Mouse (Mus musculus) layer of hippocampus, adult 11-12 months (tissue): ENCODE data around the gene Mindy4.
"Not testable (repeated sequence)": the region's sequence is repeated elsewhere in the genome, so short reads cannot be mapped to it uniquely, and the experiment has no call there.

Experiments
- DNase-seq: peaks from one replicate; pipeline ENCODE4 v3.0.0; 2022; ENCODE audit warnings: low spot score

Mindy4 gene

DNA sequence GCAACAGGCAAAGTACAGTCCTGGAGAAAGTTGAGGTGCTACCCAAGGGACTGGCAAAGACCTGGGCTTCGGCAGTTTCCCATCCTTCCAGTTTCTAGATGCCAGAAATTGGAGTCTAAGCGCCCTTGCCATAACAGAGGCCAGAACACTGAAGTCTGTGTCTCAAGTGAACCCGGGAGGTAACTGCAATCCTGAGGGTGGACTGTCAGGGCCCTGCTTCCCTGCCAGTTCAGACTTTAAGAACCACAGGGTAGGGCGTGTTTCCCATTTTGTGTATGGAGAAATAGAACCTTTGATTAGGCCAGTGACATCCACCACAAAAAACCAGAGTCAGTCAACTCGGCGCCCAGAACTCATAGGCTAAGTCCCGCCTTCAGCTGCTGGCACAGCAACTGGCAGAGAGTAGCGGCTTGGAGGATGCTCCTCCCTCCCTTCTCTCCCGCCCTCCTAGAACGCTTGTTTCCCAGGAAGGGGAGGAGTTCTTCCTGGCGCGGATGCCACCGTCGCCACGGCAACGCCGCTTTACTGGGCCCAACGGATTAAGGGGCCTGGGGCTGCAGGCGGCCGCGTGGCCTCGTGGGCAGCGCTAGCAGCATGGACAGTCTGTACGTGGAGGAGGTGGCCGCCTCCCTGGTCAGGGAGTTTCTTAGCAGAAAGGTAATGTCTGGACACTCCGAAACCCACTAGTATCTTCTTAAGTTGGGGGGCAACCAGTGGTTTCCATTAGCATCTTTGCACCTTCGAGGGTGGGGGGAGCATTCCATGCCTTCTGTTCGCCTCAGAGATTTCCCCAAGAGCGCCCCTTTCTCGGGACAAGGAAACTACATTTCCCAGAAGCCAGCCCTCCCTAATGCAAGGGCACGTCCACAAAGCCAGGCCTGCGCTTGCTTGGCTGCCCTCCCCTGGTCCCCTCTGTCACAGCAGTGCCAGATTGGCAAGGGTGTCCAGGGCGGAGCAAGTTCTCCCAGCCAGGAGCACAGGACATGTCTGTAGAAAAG, at the start of gene Mindy4:
TSS of gene Mindy4 (plus strand) at position 471 of the 998 bp plus-strand sequence.
- peak; percentile 90 for DNase-seq

DNA sequence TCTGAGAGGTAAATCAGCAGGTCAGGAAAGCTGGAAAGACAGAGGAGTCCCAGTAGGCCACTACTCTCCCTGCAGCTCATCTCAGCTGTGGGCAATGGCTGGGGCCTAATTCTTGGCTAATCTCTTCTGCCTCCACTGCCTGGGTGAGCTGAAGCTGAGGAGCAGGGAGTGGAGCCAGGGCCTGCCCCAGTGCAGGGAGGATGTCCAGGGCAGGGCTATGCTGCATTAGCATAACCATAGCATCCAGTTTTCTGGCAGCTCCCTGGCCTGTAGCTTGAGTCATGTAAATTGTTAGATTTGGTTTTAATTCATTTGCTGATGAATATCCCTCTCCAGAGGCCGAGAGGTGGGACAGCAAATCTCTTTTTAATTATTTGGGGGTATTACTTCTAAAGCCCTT, 43.9 kb upstream of the Mindy4 start:
- no peak for DNase-seq

DNA sequence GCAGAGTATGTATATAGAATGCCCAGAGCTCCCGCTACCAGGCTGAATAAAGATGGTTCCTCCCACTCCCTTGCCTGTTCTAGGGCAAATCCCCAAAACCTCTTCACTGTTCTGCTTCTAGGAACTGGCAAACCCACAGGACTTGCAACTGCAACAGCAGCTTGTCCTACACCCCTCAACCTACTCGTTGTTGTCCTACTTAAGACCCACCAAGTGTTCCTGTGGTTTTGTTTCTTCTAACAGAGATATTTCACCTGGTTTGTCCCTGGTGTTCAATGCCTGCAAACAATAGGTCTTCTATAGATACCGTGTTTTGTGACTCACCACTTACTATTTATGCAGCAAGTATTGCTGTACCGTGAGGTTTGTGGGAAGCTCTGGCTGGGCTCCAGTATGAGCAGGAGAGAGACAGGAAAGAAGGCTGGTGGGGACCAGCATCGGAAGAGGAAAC, 41.8 kb upstream of the Mindy4 start:
- DNase-seq = peak; percentile 75

DNA sequence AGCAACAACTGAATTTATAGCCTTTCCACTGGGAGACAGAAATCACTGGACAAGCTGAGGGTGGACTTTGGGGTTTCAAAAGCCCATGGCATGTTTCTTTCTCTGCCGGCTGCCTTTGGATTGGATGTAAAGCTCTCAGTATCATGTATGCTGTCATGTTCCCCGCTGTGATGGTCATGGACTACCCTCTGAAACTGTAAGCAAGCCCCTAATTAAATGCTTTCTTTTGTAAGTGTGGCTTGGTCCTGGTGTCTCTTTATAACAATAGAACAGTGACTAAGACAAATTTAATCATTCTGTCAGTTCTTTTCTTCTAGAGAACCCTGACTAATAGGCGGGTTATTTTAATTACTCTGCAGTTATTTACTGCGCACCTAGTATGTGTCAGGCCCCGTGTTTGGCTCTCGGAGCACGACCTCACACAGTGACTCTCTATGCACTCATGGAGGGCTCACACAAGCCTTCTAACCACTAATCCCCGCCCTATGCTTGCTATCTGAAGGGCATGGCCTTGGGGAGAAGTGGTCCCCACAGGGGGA, 40.1 kb upstream of the Mindy4 start:
- DNase-seq = no peak

DNA sequence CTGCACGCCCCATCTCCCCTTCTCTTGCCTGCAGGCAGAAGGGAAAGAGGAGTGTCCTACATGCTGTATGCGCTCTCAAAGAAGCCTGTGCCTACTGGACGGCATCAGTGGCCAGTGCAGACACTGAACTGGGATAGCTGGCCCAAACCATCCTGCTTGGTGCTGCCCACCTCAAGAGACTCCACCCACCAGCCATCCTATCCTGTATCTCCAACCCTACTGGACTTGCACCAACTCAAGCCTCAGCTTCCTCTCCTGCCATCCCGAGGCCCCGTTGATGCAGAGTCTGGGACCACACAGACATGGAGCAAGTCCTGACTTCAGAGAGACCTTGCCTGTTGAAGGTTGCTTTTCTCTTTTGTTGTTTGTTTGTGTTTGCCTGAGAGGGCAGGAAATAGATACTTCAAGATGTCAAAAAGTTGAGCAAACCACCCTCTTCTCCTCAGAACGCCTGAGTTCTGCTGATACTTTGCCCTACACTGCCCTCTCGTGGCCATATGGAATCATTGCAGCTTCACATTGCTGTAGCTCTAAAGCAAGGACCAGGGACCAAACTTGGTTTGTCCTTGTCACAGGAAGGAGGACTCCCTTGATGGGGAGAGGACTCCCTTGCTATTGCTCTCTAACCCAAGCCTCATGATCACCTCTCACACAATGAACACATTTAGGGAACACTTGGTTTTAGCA, 36.3 kb upstream of the Mindy4 start:
- DNase-seq = peak; percentile 76

DNA sequence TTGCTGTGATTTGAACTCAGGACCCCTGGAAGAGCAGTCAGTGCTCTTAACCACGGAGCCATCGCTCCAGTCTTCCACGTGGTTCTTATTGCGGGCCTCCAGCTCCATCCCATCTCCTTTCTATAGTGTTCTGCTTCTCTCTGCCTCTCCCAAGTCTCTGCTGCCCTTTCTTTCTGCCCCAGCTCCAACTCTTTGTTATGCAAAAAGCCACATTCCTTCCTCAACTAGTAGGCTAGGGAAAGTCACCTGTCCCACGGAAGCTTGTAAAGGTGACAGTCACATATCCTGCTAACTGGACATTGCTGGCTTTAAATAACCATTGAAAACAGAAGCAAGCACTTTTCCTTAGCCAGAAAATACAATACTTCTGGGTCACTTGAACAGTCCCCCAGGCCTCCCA, 33.4 kb upstream of the Mindy4 start:
- DNase-seq = no peak

DNA sequence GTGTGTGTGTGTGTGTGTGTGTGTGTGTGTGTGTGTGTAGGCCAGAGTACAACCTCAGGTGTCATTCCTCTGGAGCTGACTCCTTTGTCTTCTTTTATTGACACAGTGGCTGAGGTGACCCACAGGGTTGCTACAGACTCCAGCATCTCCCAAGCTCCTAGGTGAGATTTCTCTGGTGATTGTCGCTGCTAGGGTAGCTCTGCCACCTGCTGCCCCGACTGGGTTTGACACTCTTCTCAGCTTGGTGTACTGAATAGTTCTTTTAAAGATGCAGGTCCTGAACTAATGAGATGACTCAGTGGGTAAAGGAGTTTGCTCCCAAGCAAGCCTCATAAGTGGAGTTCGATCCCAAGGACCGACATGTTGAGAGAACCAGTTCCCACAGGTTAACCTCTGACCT, 31.5 kb upstream of the Mindy4 start:
- no peak for DNase-seq

DNA sequence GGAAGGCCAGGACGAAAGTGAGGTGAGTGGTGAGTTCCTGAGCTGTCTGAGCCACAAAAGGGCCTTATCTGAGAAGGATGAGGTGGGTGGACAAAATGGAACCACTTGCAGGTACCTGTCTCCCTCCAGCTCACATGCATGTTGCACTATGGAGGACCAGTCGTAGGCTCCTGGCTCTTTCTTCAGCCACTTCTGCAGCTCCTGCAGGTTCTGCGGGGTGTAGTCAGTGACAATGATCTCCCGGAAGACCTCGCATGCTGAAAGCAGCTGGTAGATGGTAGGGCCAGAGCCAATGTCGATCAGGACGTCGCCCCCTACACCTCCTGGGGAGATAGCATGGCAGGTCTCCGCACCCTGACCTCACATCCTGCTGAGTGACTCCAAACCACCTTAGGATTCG, 30.0 kb upstream of the Mindy4 start:
- no peak for DNase-seq

DNA sequence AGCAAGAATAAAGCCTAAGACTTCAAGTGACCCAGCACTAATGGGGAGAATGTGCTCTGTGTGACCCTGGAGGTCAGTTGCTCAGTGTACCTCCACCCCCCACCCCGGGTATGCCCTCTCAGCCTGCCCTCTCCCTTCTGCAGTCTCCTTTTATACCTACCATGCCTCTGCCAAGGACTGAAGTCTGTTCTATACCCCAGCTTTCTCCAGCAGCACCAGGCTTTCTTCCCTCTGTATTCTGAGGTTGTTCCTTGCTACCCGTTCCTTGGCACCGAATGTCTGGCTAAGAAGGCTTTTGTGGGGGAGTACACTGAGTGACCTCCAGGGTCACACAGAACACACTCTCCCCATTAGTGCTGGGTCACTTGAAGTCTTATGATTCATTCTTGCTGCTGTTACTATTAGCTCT, 29.2 kb upstream of the Mindy4 start:
- DNase-seq = no peak

DNA sequence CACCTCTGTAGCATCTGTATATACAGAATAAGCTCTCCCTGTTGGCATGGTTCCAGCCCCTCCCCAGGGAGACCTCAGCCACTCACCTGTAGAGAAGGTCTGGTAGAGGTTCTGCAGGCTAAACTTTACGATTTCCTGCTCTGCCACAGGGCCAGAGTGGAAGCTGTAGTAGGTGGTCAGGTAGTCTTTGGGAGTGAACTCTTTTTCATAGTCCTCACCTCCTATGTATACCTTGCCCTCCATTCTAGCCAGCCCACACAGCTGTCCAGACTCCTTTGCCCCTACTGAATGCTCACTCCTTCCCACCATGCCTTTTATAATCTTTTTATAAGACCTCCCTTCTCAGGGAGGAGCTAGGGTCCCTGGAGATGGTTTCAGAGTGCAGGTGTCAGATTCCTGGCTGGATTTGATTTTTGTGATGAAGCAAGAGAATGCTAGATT, 28.4 kb upstream of the Mindy4 start, which contains the start of gene Inmt:
TSS of gene Inmt (minus strand) at position 303 of the 441 bp plus-strand sequence.
- no peak for DNase-seq

DNA sequence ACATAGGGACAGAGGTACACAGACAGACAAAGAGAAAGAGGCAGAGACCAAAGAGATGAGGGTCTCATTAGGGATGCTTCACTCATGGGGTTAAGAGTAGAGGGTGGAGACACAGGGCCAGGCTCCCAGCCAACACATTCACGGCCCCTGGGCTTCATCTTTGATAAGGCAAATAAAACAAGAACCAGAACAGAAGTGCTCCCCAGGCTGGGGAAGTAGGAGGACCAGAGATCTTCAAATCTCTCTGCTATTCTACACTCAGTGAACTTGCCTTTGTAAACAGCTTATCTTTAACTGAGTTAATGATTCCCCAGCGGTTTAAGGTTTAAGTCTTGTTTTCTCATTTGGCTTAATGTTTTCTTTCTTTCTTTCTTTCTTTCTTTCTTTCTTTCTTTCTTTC, 27.7 kb upstream of the Mindy4 start:
- no peak for DNase-seq

DNA sequence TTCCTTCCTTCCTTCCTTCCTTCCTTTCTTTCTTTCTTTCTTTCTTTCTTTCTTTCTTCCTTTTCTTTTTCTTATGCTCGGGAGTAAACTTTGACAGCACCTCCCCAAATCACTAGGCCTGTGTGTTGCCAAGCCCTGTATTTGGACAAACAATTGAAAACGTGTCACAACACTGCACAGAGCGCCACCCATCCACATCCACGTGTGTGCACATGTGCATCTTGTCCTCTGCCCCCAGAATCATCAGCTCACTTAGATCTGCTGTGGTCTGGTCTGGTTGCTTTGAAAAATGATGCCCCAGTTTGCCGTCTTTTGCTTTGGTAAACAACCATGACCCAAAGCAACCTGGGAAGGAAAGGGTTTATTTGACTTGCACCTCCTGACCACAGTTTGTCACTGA, 27.3 kb upstream of the Mindy4 start:
- no peak for DNase-seq

DNA sequence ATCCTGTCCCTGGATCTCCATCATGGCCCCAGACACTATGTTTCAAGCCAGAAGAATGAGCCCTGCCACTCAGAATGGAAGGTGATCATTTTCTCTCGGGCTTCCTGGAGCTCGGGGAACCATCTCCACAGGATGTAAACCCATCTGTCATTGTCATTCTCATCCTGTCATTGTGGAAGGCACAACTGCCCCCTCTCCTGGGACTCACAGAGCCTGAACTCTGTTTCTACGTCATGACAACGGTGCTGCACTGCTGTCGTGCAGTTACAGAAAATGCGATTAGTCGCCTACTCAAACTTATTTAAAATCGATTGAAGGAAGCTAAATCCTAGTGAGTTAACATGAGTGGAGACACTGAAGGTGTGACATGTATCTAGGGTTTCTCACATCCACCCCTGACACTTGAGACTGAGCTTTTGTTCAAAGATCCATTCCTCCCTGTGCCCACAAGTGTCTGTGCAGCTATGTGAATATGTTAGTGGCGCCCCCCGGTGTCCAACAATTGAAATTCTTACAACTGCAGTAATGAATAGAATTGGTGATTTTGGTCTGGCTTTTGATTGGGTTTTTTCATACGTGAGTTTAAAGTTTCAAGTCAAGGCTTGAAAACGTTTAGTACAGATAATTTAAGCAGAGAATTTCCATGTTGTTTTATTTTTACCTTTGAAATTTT, 26.0 kb upstream of the Mindy4 start:
- DNase-seq = peak; percentile 28

DNA sequence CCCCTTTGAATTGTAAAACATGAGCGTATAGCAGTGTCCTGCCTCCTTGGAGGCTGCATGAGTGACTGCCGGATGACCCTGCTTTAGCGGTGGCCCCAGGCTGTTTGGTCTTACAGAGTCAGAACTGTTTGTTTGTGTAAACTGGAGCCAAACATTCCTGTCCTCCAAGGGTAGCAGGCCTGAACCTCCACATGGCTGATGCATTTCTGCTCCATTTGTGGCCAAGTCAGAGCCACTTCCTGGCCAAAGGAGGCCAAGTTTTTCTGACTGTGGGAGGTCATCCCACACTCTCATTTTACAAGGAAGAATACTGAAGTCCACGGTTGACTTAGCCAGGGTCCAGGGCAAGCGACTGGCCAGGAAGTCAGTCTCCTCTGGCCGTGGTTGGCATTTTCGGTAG, 23.6 kb upstream of the Mindy4 start:
- DNase-seq = no peak

DNA sequence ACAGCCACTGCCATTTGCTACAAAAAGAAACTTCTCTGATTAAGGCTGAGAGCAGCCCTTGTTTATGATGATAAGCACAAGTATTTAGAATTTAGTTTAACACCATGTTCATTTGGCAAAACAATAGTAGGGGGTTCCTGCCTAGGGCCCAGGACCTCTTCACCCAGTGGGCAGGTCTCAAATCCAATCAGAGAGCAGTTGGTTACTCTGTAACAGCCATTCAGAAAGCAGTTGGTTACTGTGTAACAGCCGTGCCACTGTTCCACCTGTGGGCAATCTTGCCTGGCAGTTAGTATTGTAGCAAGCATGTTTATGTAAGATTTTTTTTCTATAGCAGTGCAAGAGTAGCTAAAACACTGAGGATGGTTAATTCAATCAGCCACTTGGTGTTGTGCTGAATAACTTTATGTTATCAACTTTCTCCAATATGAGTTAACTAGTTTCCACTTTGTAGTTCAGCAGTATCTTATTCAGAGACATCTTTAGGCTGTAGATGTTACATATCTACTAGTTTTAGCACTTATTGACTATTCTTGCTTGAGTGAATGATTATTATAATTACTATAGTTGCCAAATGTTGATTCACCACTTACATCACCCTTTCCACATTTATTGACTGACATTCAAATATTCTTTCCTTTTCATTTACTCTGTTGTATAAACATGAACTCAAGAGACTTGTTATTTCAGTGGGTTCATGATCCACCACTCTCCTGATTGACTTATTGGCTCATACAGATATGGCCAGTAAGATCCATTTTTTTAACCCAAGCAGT, 20.3 kb upstream of the Mindy4 start:
- no peak for DNase-seq

DNA sequence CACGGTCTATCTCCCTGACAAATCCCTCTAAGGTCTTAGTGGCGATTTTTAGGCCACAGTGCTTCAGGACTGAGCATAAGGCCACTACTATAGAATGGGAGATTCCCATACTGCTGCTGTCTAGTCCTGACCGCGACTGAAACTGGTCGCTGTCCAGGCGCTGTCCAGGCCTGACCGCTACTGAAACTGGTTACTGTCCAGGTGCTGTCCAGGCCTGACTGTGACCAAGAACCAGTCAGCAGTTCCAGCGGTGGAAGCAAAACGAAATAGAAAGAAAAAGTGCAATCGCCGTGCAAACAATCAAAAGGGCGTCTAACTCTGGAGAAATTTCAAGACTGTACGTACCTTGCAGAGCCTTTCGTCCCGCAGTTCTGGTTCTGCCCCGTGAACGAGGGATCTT, 15.4 kb upstream of the Mindy4 start:
- not testable (repeated sequence) for DNase-seq

DNA sequence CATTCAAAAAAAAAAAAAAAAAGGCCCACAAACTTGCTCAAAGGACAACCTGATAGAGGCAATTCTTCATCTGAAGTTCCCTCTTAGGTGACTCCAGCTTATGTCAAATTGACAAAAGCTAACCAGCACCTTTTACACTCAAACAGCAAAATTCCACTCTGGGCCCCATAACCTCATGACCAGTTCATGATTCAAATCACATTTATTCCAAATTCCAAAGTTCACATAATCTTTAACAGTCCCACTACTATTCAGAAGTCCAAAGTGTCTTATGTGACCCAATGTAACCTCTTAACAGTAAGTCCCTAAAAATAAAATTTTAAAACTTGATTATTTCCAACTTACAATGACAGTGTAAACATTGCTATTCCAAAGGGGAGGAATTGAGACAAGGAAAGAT, 13.8 kb upstream of the Mindy4 start:
- DNase-seq = no peak

DNA sequence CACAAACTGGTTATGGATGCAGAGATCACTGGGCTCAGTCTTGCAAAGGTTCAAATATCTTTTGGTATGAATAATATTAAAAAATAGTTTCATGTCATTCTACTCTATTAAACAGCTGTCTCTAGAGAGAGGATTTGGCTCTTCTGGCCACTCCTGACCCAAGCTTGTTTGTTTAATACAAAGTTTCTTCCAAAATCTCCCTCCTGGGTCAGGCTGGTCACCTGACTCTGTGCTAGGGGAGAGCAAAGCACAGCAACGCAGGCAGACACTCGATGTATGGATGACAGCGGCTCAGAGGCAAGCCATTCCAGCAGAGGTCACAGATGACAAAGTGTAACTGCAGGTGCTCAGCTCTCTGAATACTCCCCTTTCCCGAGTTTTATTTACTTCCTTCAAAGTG, 11.6 kb upstream of the Mindy4 start:
- DNase-seq = no peak

DNA sequence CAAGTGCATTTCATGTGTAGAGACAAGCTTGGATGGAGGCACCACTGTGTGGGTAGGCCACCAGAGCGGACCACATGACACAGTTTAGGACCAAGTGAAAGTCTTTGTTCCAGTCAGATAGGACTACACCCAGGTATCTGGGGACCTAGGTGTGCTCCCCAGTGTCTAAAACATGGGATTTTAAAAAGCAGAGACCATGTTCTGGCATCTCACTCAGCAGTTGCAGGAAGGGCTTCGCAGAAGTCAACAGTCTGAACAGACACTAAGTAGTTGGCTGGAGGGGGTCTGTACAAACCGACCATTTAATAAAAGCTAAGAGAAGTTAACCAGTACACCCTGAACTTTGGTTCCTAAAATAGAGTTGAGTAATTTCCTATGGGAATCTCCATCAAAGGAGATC, 10.0 kb upstream of the Mindy4 start:
- no peak for DNase-seq

DNA sequence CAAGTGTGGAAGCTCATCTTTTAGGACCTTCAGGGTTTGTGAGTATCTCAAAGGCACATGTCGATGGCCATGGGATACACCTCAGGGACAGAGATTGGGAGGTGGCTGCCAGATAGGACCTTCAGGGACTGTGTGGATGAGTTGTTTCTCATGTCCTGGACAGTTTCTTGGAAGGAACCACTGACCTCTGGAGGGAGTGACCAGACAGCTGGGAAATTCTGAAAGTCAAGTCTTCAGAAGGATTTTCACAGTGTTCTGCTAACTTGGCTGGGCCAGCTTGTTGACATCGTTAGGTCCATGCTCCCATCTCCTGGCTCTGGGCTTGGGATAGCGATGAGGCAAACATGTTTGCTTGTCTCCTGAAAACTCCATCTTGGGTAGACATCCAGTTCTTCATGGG, 4.1 kb upstream of the Mindy4 start:
- no peak for DNase-seq

DNA sequence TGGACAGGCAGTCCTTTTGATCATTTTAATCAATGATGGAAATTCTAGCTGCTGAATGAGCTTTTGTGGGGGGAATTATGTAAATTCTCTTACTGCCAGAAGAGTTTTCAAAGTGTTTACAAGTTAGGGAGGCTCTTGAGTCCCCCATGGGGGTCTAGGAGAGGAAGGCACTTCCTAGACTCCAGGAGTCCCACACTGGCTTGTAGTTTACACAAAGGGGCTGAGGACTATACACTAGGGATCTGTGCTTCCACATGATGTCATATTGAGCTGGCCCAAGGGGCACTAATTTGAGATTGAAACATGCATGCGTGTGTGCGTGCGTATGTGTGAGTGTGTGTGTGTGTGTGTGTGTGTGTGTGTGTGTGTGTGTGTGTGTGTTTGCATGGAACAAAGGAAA, 748 bp downstream of the Mindy4 start:
- DNase-seq = no peak
